Mouse (Mus musculus): ENCODE measurements at regions not wholly inside any gene's neighbourhood (a gene's known extent, or its start where the extent isn't known, plus 50 kb on each side); places are given as distances from the start of the nearest gene placed in this dataset.
"Not testable (repeated sequence)": the region's sequence is repeated elsewhere in the genome, so short reads cannot be mapped to it uniquely, and the experiment has no call there.

- DNase-seq: not testable (repeated sequence)
Observed at GRCm38 (mm10) chr12:92883091-92883490, 1034.1 kb upstream of the Sel1l start.

DNA sequence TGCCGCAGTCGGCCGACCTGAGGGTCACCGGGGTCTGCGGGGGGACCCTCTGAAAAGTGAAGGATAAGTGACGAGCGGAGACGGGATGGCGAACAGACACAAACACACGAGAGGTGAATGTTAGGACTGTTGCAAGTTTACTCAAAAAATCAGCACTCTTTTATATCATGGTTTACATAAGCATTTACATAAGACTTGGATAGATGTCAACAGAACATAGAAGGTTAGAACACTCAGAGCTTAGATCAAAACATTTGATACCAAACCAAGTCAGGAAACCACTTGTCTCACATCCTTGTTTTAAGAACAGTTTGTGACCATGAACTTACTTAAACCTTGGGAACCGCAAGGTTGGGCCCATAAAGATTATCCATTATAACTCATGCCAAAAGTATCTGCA lies 1033.6 kb upstream of the Sel1l start:
- DNase-seq: not testable (repeated sequence)

- DNase-seq: no peak
Observed at GRCm38 (mm10) chr12:92873602-92874001, 1024.6 kb upstream of the Sel1l start.

DNA sequence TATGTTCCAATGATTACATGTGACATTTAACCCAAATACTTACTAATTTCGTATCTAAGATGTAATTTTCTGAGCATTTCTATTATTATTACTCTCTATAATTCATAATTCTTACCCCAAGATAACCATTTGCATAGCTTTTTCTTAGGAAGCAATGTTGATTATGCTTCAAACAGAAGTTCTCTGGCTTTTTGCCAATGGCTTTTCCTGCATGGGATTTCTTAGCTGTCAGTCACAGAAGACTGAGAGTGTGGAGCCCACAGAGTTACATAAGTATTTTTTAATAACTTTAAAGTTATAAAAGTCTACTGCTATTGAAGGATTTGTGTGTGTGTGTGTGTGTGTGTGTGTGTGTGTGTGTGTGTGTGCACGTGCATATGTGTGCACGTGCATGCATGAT lies 1020.4 kb upstream of the Sel1l start:
- no peak for DNase-seq

- DNase-seq: no peak
Observed at GRCm38 (mm10) chr12:92823090-92823786, 974.3 kb upstream of the Sel1l start.

GRCm38 (mm10) chr12:92818610-92819009 lies 969.7 kb upstream of the Sel1l start:
- DNase-seq: no peak

DNA sequence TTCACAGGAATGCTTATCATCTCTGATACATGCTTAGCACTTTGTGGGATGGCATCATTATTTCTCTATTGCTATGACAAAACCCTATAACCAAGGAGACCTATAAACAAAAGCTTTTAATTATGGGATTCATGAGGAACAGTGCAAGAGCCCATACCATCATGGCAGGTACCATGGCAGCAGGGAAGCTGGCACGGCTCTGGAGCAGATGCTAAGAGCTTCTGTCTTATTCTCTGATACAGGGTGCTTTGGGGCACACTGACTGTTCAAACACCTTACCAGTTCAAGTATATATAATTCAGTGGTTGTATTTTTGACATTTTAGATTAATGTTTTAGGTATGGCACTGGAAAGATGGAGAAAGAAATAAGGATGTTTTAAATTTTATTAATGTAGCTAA lies 952.2 kb upstream of the Sel1l start:
- no peak for DNase-seq

GRCm38 (mm10) chr12:92783362-92783761 lies 934.4 kb upstream of the Sel1l start:
- DNase-seq: no peak

GRCm38 (mm10) chr12:92779695-92780292 lies 930.8 kb upstream of the Sel1l start:
- no peak for DNase-seq

DNA sequence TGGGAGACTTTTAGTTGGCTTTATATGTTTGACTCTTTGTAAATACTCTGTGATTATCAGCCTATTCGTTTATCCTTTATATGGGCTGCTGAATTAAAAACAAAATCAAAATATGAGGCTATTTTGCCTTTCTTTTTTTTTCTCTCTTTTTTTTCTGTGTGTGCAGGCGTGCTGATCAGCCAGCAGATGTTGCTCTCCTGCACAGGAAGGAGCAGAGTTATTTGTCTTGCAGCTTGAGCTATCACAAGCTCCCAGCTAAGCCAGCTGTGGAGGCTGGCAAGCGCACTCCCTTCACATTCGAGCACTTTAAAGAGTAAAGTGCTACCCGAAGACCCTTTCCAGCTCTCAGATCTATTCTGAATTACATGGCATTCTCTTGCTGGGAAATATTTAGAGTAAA lies 926.7 kb upstream of the Sel1l start:
- no peak for DNase-seq

DNA sequence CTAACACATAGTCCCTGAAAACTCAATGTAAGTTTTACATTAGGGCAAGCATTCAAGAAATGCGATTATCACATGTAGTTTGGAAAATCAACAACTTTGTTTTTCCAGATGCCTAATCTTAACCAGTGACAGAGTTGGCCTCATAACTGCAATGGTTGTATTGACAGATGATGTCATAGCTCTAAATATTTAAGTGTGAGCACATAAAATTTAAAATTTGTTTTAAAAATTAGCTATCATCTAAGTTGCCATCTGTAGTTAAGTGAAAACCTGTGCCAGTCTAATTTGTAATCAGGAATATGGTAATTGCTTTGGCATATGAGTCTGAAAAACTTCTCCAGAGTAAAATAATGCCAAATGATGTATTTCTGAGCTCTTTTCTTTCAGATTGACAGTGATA lies 899.6 kb upstream of the Sel1l start:
- no peak for DNase-seq

DNA sequence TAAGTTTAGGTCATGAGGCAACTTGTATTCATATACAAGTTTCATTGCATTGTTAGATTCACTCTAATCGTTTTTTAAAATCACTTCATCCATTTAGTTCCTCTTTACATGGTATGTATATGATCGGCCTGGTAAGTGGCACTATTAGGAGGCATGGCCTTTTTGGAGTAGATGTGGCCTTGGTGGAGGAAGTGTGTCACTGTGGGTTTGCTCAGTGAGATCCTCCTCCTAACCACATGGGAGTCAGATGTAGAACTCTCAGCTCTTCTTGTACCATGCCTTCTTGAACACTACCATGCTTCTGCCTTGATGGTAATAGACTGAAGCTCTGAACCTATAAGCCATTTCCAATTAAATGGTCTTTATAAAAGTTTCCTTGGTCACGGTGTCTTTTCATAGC lies 891.9 kb upstream of the Sel1l start:
- no peak for DNase-seq

DNA sequence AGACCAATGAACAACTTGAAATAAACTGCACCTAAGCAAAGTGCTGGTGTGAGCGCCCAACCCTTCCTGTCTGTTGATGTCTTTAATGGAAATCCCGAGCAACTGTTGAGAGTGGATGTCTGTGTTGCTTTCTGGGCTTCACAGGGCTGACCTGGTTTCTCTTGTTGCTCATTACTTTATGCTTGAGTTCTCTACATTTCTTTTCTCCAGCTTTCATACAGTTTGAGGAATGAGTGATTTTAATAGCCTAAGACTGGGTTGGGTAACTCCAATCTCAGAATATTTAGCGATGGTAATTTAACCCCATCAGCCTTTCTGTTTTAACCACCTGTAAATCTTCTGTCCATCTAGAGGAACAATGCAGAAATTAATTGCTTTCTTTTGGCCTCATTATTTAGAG lies 890.2 kb upstream of the Sel1l start:
- DNase-seq: no peak

- no peak for DNase-seq
Observed at GRCm38 (mm10) chr12:92737623-92738370, 888.8 kb upstream of the Sel1l start.

DNA sequence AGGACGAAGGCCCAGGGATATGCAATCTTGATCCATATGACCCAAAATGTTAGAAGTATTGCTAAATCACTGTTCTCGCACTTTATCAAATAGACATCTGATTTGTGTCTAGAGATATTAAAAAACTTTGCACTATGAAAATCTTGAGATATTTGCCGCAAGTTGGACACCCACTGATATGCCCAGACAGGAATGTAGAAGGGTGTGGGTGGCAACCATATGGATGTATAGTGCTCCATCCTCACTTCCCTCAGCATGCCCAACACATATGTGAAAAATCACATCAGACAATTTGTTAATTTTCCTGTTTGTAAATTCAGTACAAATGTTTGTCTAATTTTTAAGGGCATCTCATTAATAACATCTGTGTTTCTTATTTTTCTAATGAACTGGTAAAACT lies 874.1 kb upstream of the Sel1l start:
- DNase-seq: no peak

DNA sequence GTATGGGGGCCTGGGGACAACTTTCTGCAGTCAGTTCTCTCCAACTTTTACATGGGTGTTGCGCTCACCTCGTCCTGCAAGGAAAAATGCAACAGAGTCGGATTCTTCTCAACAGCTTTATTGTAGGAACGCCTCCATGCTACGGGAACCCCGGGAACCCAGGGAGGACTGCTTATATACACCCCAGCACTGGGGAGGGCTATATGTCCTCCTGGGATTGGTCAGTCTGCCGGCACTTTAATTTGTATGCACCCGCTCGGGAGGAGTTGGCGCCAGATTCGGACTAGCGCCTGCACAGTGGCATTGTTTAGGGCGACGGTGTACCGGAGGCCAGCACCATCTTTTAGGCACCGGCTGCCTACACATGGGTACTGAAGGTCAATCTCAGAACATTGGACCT lies 864.5 kb upstream of the Sel1l start:
- no peak for DNase-seq

DNA sequence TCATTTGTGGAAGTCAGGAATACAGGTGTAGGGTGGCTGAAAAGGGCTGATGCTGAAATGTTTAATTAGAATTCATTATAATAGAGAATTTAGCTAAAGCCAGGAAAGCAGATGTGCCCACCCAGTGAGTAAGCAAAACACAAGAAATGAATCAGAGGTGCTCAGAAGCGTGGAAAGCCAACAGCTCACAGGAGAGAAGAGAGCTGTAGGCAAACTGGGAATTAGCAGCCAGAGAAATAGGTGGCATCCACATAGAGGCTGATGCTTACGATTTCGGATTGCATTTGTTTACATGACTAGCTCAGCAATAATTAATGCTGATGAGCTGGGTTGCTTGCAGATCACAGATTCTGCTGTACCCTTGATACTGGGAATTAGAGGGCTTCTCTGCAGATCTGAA lies 859.5 kb upstream of the Sel1l start:
- no peak for DNase-seq

DNA sequence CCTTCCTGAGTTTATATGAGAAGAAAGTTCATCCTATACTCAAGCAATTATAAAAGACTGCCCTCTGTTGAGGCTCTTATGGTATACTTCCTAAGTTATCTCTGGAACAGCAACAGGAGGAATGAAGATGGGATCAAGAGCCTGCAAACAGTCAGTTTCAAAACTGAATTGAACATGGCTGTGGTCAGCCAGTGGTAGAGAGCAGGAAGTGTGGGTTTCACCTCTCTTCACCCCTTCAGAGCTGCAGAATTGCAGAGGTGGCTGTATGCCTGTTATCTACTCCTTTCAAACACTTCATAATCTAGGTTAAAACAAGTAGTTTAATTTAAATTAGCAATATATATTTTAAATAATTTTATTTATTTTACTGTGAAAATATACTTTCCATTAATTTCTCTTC lies 854.8 kb upstream of the Sel1l start:
- DNase-seq: no peak

DNA sequence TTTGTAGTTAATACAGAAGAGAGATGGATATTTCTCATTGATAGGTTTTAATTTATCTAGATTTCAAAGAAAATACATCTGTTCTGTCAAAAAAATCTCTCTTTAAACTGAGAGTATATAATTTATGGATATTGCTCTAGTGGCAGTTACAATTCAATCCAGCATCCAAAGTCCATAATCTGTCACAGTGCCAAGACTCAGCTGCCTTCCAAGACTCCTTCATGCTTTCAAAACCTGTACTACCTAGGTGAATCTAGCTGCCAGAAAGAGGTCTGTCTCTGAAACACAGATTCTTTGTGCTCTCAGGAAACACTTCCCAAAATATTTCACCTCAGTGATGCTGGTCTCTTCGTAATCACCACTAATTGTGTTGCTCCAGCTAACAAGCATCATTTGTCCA lies 844.0 kb upstream of the Sel1l start:
- DNase-seq: no peak

- DNase-seq: no peak
Observed at GRCm38 (mm10) chr12:92672396-92672795, 823.4 kb upstream of the Sel1l start.

GRCm38 (mm10) chr12:92646634-92647033 lies 797.7 kb upstream of the Sel1l start:
- DNase-seq: no peak

- no peak for DNase-seq
Observed at GRCm38 (mm10) chr12:92645006-92645624, 796.2 kb upstream of the Sel1l start.

- no peak for DNase-seq
Observed at GRCm38 (mm10) chr12:92619120-92619519, 770.2 kb upstream of the Sel1l start.

DNA sequence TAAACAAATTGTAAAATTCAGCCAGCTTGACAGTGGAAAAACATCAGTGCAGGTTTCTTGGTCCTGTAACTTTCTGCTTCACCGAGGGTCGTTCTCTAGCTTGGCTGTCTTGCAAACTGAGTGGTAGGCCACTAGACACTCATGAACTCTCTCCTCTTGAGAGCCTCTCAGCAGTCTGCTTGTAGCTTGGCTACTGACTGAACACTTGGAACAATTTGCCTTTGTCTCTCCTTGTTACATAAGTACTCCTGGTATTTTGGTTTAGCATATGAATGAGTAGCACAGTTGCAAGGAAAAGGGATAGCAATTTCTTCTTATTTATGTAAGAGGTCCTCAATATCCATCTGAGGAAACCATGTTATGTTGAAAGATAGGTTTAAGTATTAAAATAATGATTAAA lies 769.6 kb upstream of the Sel1l start:
- DNase-seq: no peak
